8 mouse cellular contexts compared by ENCODE assay signal in genomic region chr4:121028659-121029392, GRCm38 (mm10). TPM values are rescaled to one million over a fixed set of nuclear protein-coding genes. Genes with fewer than 3 reads are reported as not detected.
DNase-seq lines count a peak whose midpoint lies in the region; ATAC-seq and TF ChIP-seq lines count a peak whose summit lies in the region.

No protein-coding gene starts in this region.

- DNase-seq in adrenal gland, adult (ENCODE audit: inconsistent age in 2 of 2, low spot score in 1 of 2), result peak; percentile 37 to 67
- DNase-seq in adrenal gland, postnatal 4 days (ENCODE audit: low spot score in 2 of 2), result no peak
- peak; percentile 74 for DNase-seq in liver
- DNase-seq in liver, embryonic 11.5 days (ENCODE audit: low spot score), result no peak
- peak; percentile 60 for DNase-seq in c-Kit-positive CD71-negative TER-119-negative erythroid progenitor cells, embryonic 14.5 days (ENCODE audit: low read depth)
- peak; percentile 53 for DNase-seq in gastrocnemius, postnatal 14 days
- DNase-seq in liver, embryonic 14.5 days (ENCODE audit: low read depth in 3 of 3, low spot score in 3 of 3), result no peak
- DNase-seq in retina, embryonic 14.5 days (ENCODE audit: low spot score), result peak; percentile 86

- no peak overlapping the region for H3K4me3 ChIP-seq in liver, embryonic 11.5 days (ENCODE audit: low read depth, low read length)
- no peak overlapping the region for H3K4me3 ChIP-seq in liver, embryonic 14.5 days (ENCODE audit: insufficient read depth in 1 of 2, low read depth in 2 of 2, low read length in 2 of 2)

- no peak overlapping the region for H3K4me2 ChIP-seq in liver, embryonic 11.5 days
- no peak overlapping the region for H3K4me2 ChIP-seq in liver, embryonic 14.5 days (ENCODE audit: low read depth)

- TF ChIP-seq CTCF in liver, embryonic 14.5 days (IDR thresholded peaks at IDR 0.05; ENCODE audit: low read depth), result peak; percentile 94

- no peak; the same call in 1 of the 2 replicates for ATAC-seq in liver, embryonic 11.5 days (replicated peaks; ENCODE audit: low FRiP score)
- 0 out of 2 replicates have a peak, but pooled peaks have one; percentile 22 for ATAC-seq in liver, embryonic 14.5 days (ENCODE audit: insufficient read depth)

- WGBS in liver, embryonic 11.5 days, result 34% methylated on average over 14 of the region's 14 CpGs
- WGBS in liver, embryonic 14.5 days (ENCODE audit: insufficient replicate concordance), result 33% methylated on average over 14 of the region's 14 CpGs

- H3K9ac ChIP-seq in liver, embryonic 11.5 days (ENCODE audit: low read depth, low read length), result no peak overlapping the region
- no peak overlapping the region for H3K9ac ChIP-seq in liver, embryonic 14.5 days (replicated peaks)

- no peaks in the 10 kb centered on the region for H3K27me3 ChIP-seq in liver, embryonic 11.5 days (replicated peaks; ENCODE audit: control insufficient read depth, insufficient read depth, low read length)
- H3K27me3 ChIP-seq in liver, embryonic 14.5 days (ENCODE audit: control insufficient read depth, insufficient read depth, low read length), result no peaks in the 10 kb centered on the region

- intact Hi-C loops in gastrocnemius, postnatal 14 days (cut with DNase I; ENCODE audit: low total_unique reads), result loop anchor here (5.0 kb wide), 1 partner anchor 203 kb away; no protein-coding TSS in a partner anchor

- no peak for TF ChIP-seq EP300 in liver, embryonic 14.5 days (IDR thresholded peaks at IDR 0.05; ENCODE audit: low read depth)

- H3K9me3 ChIP-seq in liver, embryonic 11.5 days (ENCODE audit: control insufficient read depth, low read length), result no peaks in the 10 kb centered on the region
- no peaks in the 10 kb centered on the region for H3K9me3 ChIP-seq in liver, embryonic 14.5 days (ENCODE audit: control insufficient read depth, low read length)

- H3K27ac ChIP-seq in liver, embryonic 11.5 days (ENCODE audit: low read depth, low read length), result no peak overlapping the region
- no peak overlapping the region for H3K27ac ChIP-seq in liver, embryonic 14.5 days

- H3K4me1 ChIP-seq in liver, embryonic 11.5 days (replicated peaks; ENCODE audit: control insufficient read depth, insufficient read depth, low read length), result peaks cover 11% of the 10 kb centered on the region
- H3K4me1 ChIP-seq in liver, embryonic 14.5 days (replicated peaks; ENCODE audit: control insufficient read depth in 2 of 2, insufficient read depth in 2 of 2, low read length in 1 of 2), result peaks cover 4 to 11% of the 10 kb centered on the region in 2 experiments; a peak in 2 of 4 replicates

- H3K36me3 ChIP-seq in liver, embryonic 11.5 days (ENCODE audit: control insufficient read depth, insufficient read depth, low read length), result no peaks in the 10 kb centered on the region
- no peaks in the 10 kb centered on the region for H3K36me3 ChIP-seq in liver, embryonic 14.5 days (replicated peaks; ENCODE audit: control insufficient read depth, insufficient read depth, low read depth)

RNA-seq across cellular contexts. Expression of gene Col9a2, which starts 10.4 kb away (rescaled TPM):
- 1 to 10 TPM; 3.7 to 4.8 TPM for total RNA-seq in adrenal gland, postnatal 4 days (2021)
- 1.9 and 2.9 TPM in 2 replicates for polyA plus RNA-seq in liver, embryonic 11.5 days (2014; fragmentation: Nextera tagmentation; extraction: Ambion mirVana)
- under 1 TPM; 0.60 to 0.84 TPM for total RNA-seq in gastrocnemius, postnatal 14 days (2021)
- polyA plus RNA-seq in liver, embryonic 14.5 days (2012; rRNA removed), result 0.79 and 1.9 TPM in 2 replicates
- 0.83 and 1.1 TPM in 2 replicates for polyA plus RNA-seq in liver, embryonic 14.5 days (2014; fragmentation: Nextera tagmentation; extraction: Ambion mirVana)

RNA-seq across cellular contexts. Expression of gene Smap2, which starts 11.8 kb away (rescaled TPM):
- total RNA-seq in adrenal gland, postnatal 4 days (2021), result 10 to 100 TPM; 39.4 to 41.5 TPM
- polyA plus RNA-seq in liver, embryonic 11.5 days (2014; fragmentation: Nextera tagmentation; extraction: Ambion mirVana), result 38.8 and 42.3 TPM in 2 replicates
- total RNA-seq in gastrocnemius, postnatal 14 days (2021), result 10 to 100 TPM; 16.1 to 16.3 TPM
- 15.4 and 17.0 TPM in 2 replicates for polyA plus RNA-seq in liver, embryonic 14.5 days (2012; rRNA removed)
- 19.6 and 22.1 TPM in 2 replicates for polyA plus RNA-seq in liver, embryonic 14.5 days (2014; fragmentation: Nextera tagmentation; extraction: Ambion mirVana)

Comparison
In these comparisons a context has a peak if more than half of its experiments do, and no peak if none do; other contexts are left out.
1. DNase-seq: peak in adrenal gland, adult (2 of 2), liver (single experiment), c-Kit-positive CD71-negative TER-119-negative erythroid progenitor cells, embryonic 14.5 days (single experiment), gastrocnemius, postnatal 14 days (single experiment) and retina, embryonic 14.5 days (single experiment); none in adrenal gland, postnatal 4 days (0 of 2), liver, embryonic 11.5 days (single experiment) and liver, embryonic 14.5 days (0 of 3).